Mouse (Mus musculus): ENCODE results near the gene Dhh.

DNA sequence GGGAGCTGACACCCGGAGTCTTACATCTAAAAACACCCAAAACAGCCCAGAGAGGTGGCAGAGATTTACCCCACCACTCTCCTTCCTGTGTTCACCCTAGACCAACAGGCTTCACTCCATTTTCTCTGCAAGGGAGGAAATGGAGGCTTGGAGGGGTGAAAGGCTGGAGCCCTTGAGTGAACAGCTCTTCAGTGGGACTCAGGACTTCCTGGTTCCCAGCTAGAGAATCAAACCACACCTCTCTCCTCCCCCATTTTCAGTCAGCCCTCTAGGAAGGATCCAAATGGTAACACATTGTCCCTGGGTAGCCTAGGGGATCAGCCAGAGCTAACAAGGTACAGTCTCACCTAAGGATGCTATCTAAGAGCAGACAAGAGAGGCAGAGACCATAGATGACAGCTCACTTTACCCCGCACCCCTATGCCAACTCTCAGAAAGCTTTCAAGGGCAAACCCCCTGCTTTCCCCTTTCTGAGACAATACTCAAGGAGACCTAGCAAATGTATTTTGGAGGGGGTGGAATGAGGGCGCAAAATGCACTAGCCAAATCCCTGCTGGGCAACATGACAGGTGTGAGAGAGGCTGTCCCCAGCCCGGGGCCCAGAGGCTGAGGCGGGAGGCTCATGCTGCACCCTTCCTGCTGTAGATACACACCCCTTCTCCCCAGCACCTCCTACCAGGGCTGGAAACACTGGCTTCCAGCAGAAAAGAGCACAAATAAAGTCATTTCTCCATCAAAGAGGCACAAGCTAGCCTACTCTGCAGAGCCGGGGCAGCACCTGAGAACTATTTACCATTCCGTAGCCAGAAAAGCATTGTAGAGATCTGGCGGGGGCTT is 28.8 kb downstream of the Dhh start:
- TF ChIP-seq CTCF (IDR thresholded peaks at IDR 0.05; ENCODE audit: borderline replicate concordance, control insufficient read depth, extremely low read depth, insufficient read depth, low read length, poor library complexity): no peak
- TF ChIP-seq POLR2A (IDR thresholded peaks at IDR 0.05; ENCODE audit: control insufficient read depth, extremely low read depth, insufficient read depth, low read length, poor library complexity): no peak

Data from thymus, adult 2 months (tissue).